In the genomic region with DNA sequence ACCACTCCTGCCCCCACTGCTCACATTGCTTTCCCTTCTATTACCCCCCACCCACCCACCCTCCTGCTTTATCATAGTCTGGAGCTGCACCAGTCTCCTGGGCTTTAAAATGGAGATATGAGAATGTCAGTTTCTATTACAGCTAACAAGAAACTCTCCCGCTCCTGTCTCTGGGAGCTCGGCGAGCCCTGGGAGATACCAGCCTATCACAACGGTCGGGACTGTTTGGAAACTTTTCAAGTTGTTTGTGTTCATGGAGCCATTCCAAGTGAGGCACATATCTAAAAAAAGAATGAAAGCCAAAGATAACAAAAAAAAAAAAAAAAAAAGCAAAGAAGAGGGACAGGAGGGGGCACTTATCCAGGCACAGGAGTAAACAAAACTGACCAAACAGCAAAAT, we compare ENCODE assay signal across 13 mouse cellular contexts.
A peak's percentile ranks its signal among the peaks of the same experiment; 100 is the strongest.
DNase-seq lines count a peak whose midpoint lies in the region; ATAC-seq and TF ChIP-seq lines count a peak whose summit lies in the region.
"Had no signal": no experiment of that assay in that cellular context is flagged by ENCODE, and none has a peak within 500 bp of the region (broad histone marks: within the 10 kb centered on the region; RNA-seq: fewer than 3 reads in every experiment).

No protein-coding gene starts in this region.

- H3K79me2 ChIP-seq in heart, adult 2 months (replicated peaks; ENCODE audit: control insufficient read depth, insufficient read depth, low read length) = no peaks in the 10 kb centered on the region

- no peak overlapping the region for H3K9ac ChIP-seq in midbrain, embryonic 14.5 days (replicated peaks; ENCODE audit: low read length)
- no peak overlapping the region for H3K9ac ChIP-seq in midbrain, postnatal 0 days (replicated peaks; ENCODE audit: low read length, poor library complexity, severe bottlenecking)
- H3K9ac ChIP-seq in heart, adult 2 months (ENCODE audit: low read depth, low read length) = no peak overlapping the region
- H3K9ac ChIP-seq in heart, embryonic 16.5 days (ENCODE audit: low read length) = peak overlapping the region; percentile 50
- H3K9ac ChIP-seq: stomach, embryonic 15.5 days had no signal

- H3K9me3 ChIP-seq in midbrain, embryonic 14.5 days (ENCODE audit: control insufficient read depth, low read length) = no peaks in the 10 kb centered on the region; the same call in 1 of the 2 replicates
- H3K9me3 ChIP-seq in midbrain, postnatal 0 days (ENCODE audit: low read length) = no peaks in the 10 kb centered on the region
- 0 out of 2 replicates have a peak, but pooled peaks cover 2% of the 10 kb centered on the region for H3K9me3 ChIP-seq in heart, embryonic 16.5 days (replicated peaks; ENCODE audit: control insufficient read depth, low read length)
- H3K9me3 ChIP-seq: stomach, embryonic 15.5 days had no signal

- TF ChIP-seq CTCF in midbrain, postnatal 0 days (IDR thresholded peaks at IDR 0.05) = no peak
- no peak for TF ChIP-seq CTCF in heart, adult 2 months (IDR thresholded peaks at IDR 0.05)
- TF ChIP-seq CTCF in gastrocnemius, adult 2 months (IDR thresholded peaks at IDR 0.05) = no peak

- intact Hi-C loops in heart, adult 2 months (cut with DNase I) = no loop called here
- intact Hi-C loops in gastrocnemius, adult 2 months (cut with DNase I) = no loop called here

- TF ChIP-seq POLR2A in heart, adult 2 months (IDR thresholded peaks at IDR 0.05; ENCODE audit: insufficient read depth, low read depth, low read length) = no peak

- no peak for TF ChIP-seq EP300 in heart, adult 2 months (IDR thresholded peaks at IDR 0.05; ENCODE audit: insufficient read depth, low read depth, low read length)

- DNase-seq in midbrain, embryonic 14.5 days = peak; percentile 13
- DNase-seq in midbrain, postnatal 0 days (ENCODE audit: low spot score) = no peak
- DNase-seq in heart, adult 2 months = peak in 1 of 2 experiments; percentile 42
- DNase-seq in lung, postnatal 36 days = peak; percentile 73
- DNase-seq in left cerebral cortex, adult 9 months (ENCODE audit: low spot score in 2 of 2) = no peak
- DNase-seq in gastrocnemius, adult 2 months = no peak
- DNase-seq: embryo, embryonic 11 days; gastrocnemius, postnatal 10 days; right cerebral cortex, adult 18-20 months had no signal

- no peaks in the 10 kb centered on the region for H3K4me1 ChIP-seq in midbrain, embryonic 14.5 days (ENCODE audit: control insufficient read depth, insufficient read depth, low read length)
- H3K4me1 ChIP-seq in midbrain, postnatal 0 days (ENCODE audit: insufficient read depth, low read length) = no peaks in the 10 kb centered on the region
- H3K4me1 ChIP-seq in heart, adult 2 months (ENCODE audit: control insufficient read depth, insufficient read depth, low read length) = no peaks in the 10 kb centered on the region; the same call in 1 of the 2 replicates
- peaks cover 19% of the 10 kb centered on the region for H3K4me1 ChIP-seq in heart, embryonic 16.5 days (ENCODE audit: control insufficient read depth, insufficient read depth, low read length)
- H3K4me1 ChIP-seq: stomach, embryonic 15.5 days had no signal

- WGBS in midbrain, embryonic 14.5 days = 77% methylated on average over 5 of the region's 5 CpGs
- 61% methylated on average over 5 of the region's 5 CpGs for WGBS in midbrain, postnatal 0 days
- 6% methylated on average over 5 of the region's 5 CpGs for WGBS in heart, adult 2 months
- 4% methylated on average over 5 of the region's 5 CpGs for WGBS in heart, embryonic 16.5 days

- H3K27ac ChIP-seq in midbrain, embryonic 14.5 days (replicated peaks; ENCODE audit: low read depth, low read length) = no peak overlapping the region
- no peak overlapping the region for H3K27ac ChIP-seq in midbrain, postnatal 0 days (ENCODE audit: low read depth, low read length)
- H3K27ac ChIP-seq in heart, adult 2 months = peak overlapping the region; percentile 61
- H3K27ac ChIP-seq in heart, embryonic 16.5 days (ENCODE audit: low read length) = peak overlapping the region; percentile 94
- no peak overlapping the region for H3K27ac ChIP-seq in gastrocnemius, adult 2 months
- H3K27ac ChIP-seq: layer of hippocampus, adult 2 months; macrophage; stomach, embryonic 15.5 days had no signal

- no peaks in the 10 kb centered on the region for H3K36me3 ChIP-seq in midbrain, embryonic 14.5 days (ENCODE audit: control insufficient read depth, insufficient read depth, low read length)
- H3K36me3 ChIP-seq in midbrain, postnatal 0 days (ENCODE audit: insufficient read depth, low read length) = no peaks in the 10 kb centered on the region
- no peaks in the 10 kb centered on the region for H3K36me3 ChIP-seq in heart, adult 2 months (ENCODE audit: control insufficient read depth, insufficient read depth, low read length)
- H3K36me3 ChIP-seq in heart, embryonic 16.5 days (ENCODE audit: control insufficient read depth, insufficient read depth) = no peaks in the 10 kb centered on the region
- H3K36me3 ChIP-seq: stomach, embryonic 15.5 days had no signal

- no peaks in the 10 kb centered on the region for H3K27me3 ChIP-seq in midbrain, embryonic 14.5 days (ENCODE audit: control insufficient read depth, insufficient read depth, low read length)
- no peaks in the 10 kb centered on the region for H3K27me3 ChIP-seq in midbrain, postnatal 0 days (ENCODE audit: insufficient read depth, low read length)
- no peaks in the 10 kb centered on the region for H3K27me3 ChIP-seq in heart, adult 2 months (ENCODE audit: control insufficient read depth, insufficient read depth, low read length)
- H3K27me3 ChIP-seq in heart, embryonic 16.5 days (ENCODE audit: control insufficient read depth, insufficient read depth, low read length) = no peaks in the 10 kb centered on the region
- H3K27me3 ChIP-seq: stomach, embryonic 15.5 days had no signal

- no peak overlapping the region for H3K4me2 ChIP-seq in midbrain, embryonic 14.5 days (ENCODE audit: low read length)
- H3K4me2 ChIP-seq in midbrain, postnatal 0 days (ENCODE audit: low read depth, low read length, poor library complexity, severe bottlenecking) = no peak overlapping the region
- peak overlapping the region; percentile 30 for H3K4me2 ChIP-seq in heart, embryonic 16.5 days (ENCODE audit: low read depth, low read length)
- H3K4me2 ChIP-seq: stomach, embryonic 15.5 days had no signal

- no peak for ATAC-seq in midbrain, embryonic 14.5 days (ENCODE audit: low FRiP score, low TSS enrichment)
- ATAC-seq in midbrain, postnatal 0 days (ENCODE audit: low FRiP score) = no peak
- peak; percentile 91 for ATAC-seq in heart, embryonic 16.5 days (replicated peaks; ENCODE audit: extremely low read depth, insufficient read depth, low FRiP score)

- H3K4me3 ChIP-seq in midbrain, embryonic 14.5 days (replicated peaks; ENCODE audit: low read depth, low read length) = no peak overlapping the region
- H3K4me3 ChIP-seq in midbrain, postnatal 0 days (ENCODE audit: low read depth, low read length) = no peak overlapping the region
- no peak overlapping the region for H3K4me3 ChIP-seq in heart, adult 2 months
- no peak overlapping the region for H3K4me3 ChIP-seq in heart, embryonic 16.5 days (ENCODE audit: low read length)
- no peak overlapping the region for H3K4me3 ChIP-seq in gastrocnemius, adult 2 months
- H3K4me3 ChIP-seq: layer of hippocampus, adult 2 months; stomach, embryonic 15.5 days had no signal

Comparison
In these comparisons a context has a peak if more than half of its experiments do, and no peak if none do; other contexts are left out.
1. DNase-seq: peak in midbrain, embryonic 14.5 days (single experiment) and lung, postnatal 36 days (single experiment); none in midbrain, postnatal 0 days (single experiment), left cerebral cortex, adult 9 months (0 of 2) and gastrocnemius, adult 2 months (single experiment).
2. H3K27ac ChIP-seq: peak in heart, adult 2 months (single experiment) and heart, embryonic 16.5 days (single experiment); none in midbrain, embryonic 14.5 days (single experiment), midbrain, postnatal 0 days (single experiment) and gastrocnemius, adult 2 months (single experiment).